Mouse (Mus musculus) 3T3-L1 (cell line): ENCODE results near the gene Usp9x.

Experiments used
- DNase-seq: peaks from one replicate; pipeline ENCODE4 v3.0.0-alpha.2; 2015; ENCODE audit warnings: low read depth, low spot score

Gene Usp9x

GRCm38 (mm10) chrX:13071241-13071775, at the start of gene Usp9x:
Gene Usp9x (plus strand): TSS chrX:13071498.
- DNase-seq = peak; percentile 93

GRCm38 (mm10) chrX:13022547-13023310, 48.6 kb upstream of the Usp9x start:
- peak; percentile 97 for DNase-seq

- no peak for DNase-seq
These were observed 46.6 kb upstream of the Usp9x start for GRCm38 (mm10) chrX:13024539-13025202.

- DNase-seq = no peak
These were observed 46.0 kb upstream of the Usp9x start for GRCm38 (mm10) chrX:13025286-13025685.

GRCm38 (mm10) chrX:13028156-13028555, 43.1 kb upstream of the Usp9x start:
- no peak for DNase-seq

GRCm38 (mm10) chrX:13029996-13030395, 41.3 kb upstream of the Usp9x start:
- peak; percentile 83 for DNase-seq

GRCm38 (mm10) chrX:13037085-13037484, 34.2 kb upstream of the Usp9x start:
- peak; percentile 82 for DNase-seq

- DNase-seq = peak; percentile 62
These were observed 32.1 kb upstream of the Usp9x start for GRCm38 (mm10) chrX:13039211-13039610.

- no peak for DNase-seq
These were observed 30.9 kb upstream of the Usp9x start for GRCm38 (mm10) chrX:13040391-13040790.

- DNase-seq = peak; percentile 99
These were observed 29.6 kb upstream of the Usp9x start for GRCm38 (mm10) chrX:13041630-13042129.

- no peak for DNase-seq
These were observed 27.5 kb upstream of the Usp9x start for GRCm38 (mm10) chrX:13043780-13044179.

GRCm38 (mm10) chrX:13044666-13045065, 26.6 kb upstream of the Usp9x start:
- DNase-seq = no peak

- DNase-seq = no peak
These were observed 24.3 kb upstream of the Usp9x start for GRCm38 (mm10) chrX:13046893-13047435.

- no peak for DNase-seq
These were observed 23.5 kb upstream of the Usp9x start for GRCm38 (mm10) chrX:13047631-13048345.

- DNase-seq = no peak
These were observed 16.7 kb upstream of the Usp9x start for GRCm38 (mm10) chrX:13054612-13055011.

- no peak for DNase-seq
These were observed 9.3 kb upstream of the Usp9x start for GRCm38 (mm10) chrX:13061961-13062360.

GRCm38 (mm10) chrX:13064273-13064925, 6.9 kb upstream of the Usp9x start:
- peak; percentile 57 for DNase-seq

GRCm38 (mm10) chrX:13070206-13070572, 1.1 kb upstream of the Usp9x start:
- no peak for DNase-seq

GRCm38 (mm10) chrX:13070573-13071240, 591 bp upstream of the Usp9x start:
- DNase-seq = peak; percentile 88

GRCm38 (mm10) chrX:13071776-13072460, 620 bp downstream of the Usp9x start:
- DNase-seq = peak; percentile 65
